Mouse (Mus musculus) embryonic fibroblast, embryonic 13.5 days (primary cell): ENCODE results near the gene Olfr646. TPM values are rescaled to one million over a fixed set of nuclear protein-coding genes. Genes with fewer than 3 reads are reported as not detected.

Experiments used
- H3K27ac ChIP-seq: 2 replicates; pipeline ENCODE4 v1.5.1; 2012; ENCODE audit warnings: low read length, control low read depth, inconsistent platforms; ENCODE audit not compliant: insufficient read depth
- H3K4me1 ChIP-seq: 2 replicates; pipeline ENCODE4 v1.6.1; 2011; ENCODE audit warnings: low read length; ENCODE audit not compliant: control insufficient read depth, insufficient read depth
- H3K4me3 ChIP-seq: 2 replicates; pipeline ENCODE4 v1.5.1; 2011; ENCODE audit warnings: mild to moderate bottlenecking, control low read depth, low read length; ENCODE audit not compliant: insufficient read depth
- CTCF ChIP-seq: IDR thresholded peaks from 2 replicates; pipeline ENCODE4 v1.5.1; 2011; ENCODE audit warnings: mild to moderate bottlenecking, control low read depth, low read length, moderate library complexity, borderline replicate concordance; ENCODE audit not compliant: insufficient read depth
- POLR2A ChIP-seq: IDR thresholded peaks from 2 replicates; pipeline ENCODE4 v1.6.1; 2011; ENCODE audit warnings: low read depth, mild to moderate bottlenecking, control low read depth, low read length, moderate library complexity
- polyA plus RNA-seq: library from polyadenylated mRNA; stranded (reverse); fragments of >200 nt; gene quantifications from 2 replicates; pipeline ENCODE4 v1.2.4, GENCODE M21; 2011; ENCODE audit warnings: low read depth; ENCODE audit not compliant: missing spikeins, insufficient read length

Gene Olfr646
- polyA plus RNA-seq = not detected in 2 replicates

GRCm38 (mm10) chr7:104104757-104104972 lies at the start of gene Olfr646:
Olfr646 (plus strand) TSS chr7:104104873.
- H3K4me1 ChIP-seq = no peaks in the 10 kb centered on the region
- TF ChIP-seq CTCF (no peak), POLR2A (no peak)
- no peak within 1 kb of the TSS for H3K4me3 ChIP-seq
- no peak within 1 kb of the TSS for H3K27ac ChIP-seq

GRCm38 (mm10) chr7:104059215-104059614 lies 45.5 kb upstream of the Olfr646 start:
- TF ChIP-seq CTCF = no peak
- H3K4me3 ChIP-seq = no peak overlapping the region
- H3K4me1 ChIP-seq = no peaks in the 10 kb centered on the region
- no peak overlapping the region for H3K27ac ChIP-seq

- Histone ChIP-seq H3K27ac (no peak within 1 kb of the TSS), H3K4me1 (no peaks in the 10 kb centered on the region), H3K4me3 (no peak within 1 kb of the TSS)
- TF ChIP-seq POLR2A (no peak), CTCF (no peak)
Measured at GRCm38 (mm10) chr7:104061345-104061744, 43.3 kb upstream of the Olfr646 start, which contains the start of gene 4930516K23Rik. 4930516K23Rik (minus strand) TSS chr7:104061445.

GRCm38 (mm10) chr7:104071769-104072168 lies 32.9 kb upstream of the Olfr646 start, which contains the start of gene Olfr644:
Olfr644 (minus strand) TSS chr7:104071869.
- Histone ChIP-seq H3K4me3 (no peak within 1 kb of the TSS), H3K27ac (no peak within 1 kb of the TSS), H3K4me1 (no peaks in the 10 kb centered on the region)
- TF ChIP-seq POLR2A (no peak), CTCF (no peak)

- no peaks in the 10 kb centered on the region for H3K4me1 ChIP-seq
- H3K27ac ChIP-seq = no peak within 1 kb of the TSS
- TF ChIP-seq POLR2A = no peak
- H3K4me3 ChIP-seq = no peak within 1 kb of the TSS
Measured at GRCm38 (mm10) chr7:104085365-104085764, 19.3 kb upstream of the Olfr646 start, which contains the start of gene Olfr645. Olfr645 (minus strand) TSS chr7:104085465.

GRCm38 (mm10) chr7:104103913-104104756 lies 538 bp upstream of the Olfr646 start:
- no peak overlapping the region for H3K4me3 ChIP-seq
- no peaks in the 10 kb centered on the region for H3K4me1 ChIP-seq
- H3K27ac ChIP-seq = no peak overlapping the region
- no peak for TF ChIP-seq CTCF

- H3K4me3 ChIP-seq = no peak within 1 kb of the TSS
- no peaks in the 10 kb centered on the region for H3K4me1 ChIP-seq
- H3K27ac ChIP-seq = no peak within 1 kb of the TSS
- TF ChIP-seq POLR2A = no peak
- TF ChIP-seq CTCF = no peak
Measured at GRCm38 (mm10) chr7:104129726-104130125, 25.1 kb downstream of the Olfr646 start, which contains the start of gene Ubqln5. Ubqln5 (minus strand) TSS chr7:104129826.

- no peak for TF ChIP-seq CTCF
- TF ChIP-seq POLR2A = no peak
- no peak within 1 kb of the TSS for H3K4me3 ChIP-seq
- H3K4me1 ChIP-seq = no peaks in the 10 kb centered on the region
- H3K27ac ChIP-seq = no peak within 1 kb of the TSS
Measured at GRCm38 (mm10) chr7:104137305-104137704, 32.6 kb downstream of the Olfr646 start, which contains the start of gene Olfr643. Olfr643 (minus strand) TSS chr7:104137405.

- H3K27ac ChIP-seq = no peak within 1 kb of the TSS
- TF ChIP-seq POLR2A = no peak
- TF ChIP-seq CTCF = no peak
- H3K4me1 ChIP-seq = no peaks in the 10 kb centered on the region
- no peak within 1 kb of the TSS for H3K4me3 ChIP-seq
Measured at GRCm38 (mm10) chr7:104143179-104143578, 38.5 kb downstream of the Olfr646 start, which contains the start of gene Ubqln3. Ubqln3 (minus strand) TSS chr7:104143279.

- no peak for TF ChIP-seq POLR2A
- no peak for TF ChIP-seq CTCF
- no peak within 1 kb of the TSS for H3K27ac ChIP-seq
- H3K4me1 ChIP-seq = no peaks in the 10 kb centered on the region
- no peak within 1 kb of the TSS for H3K4me3 ChIP-seq
Measured at GRCm38 (mm10) chr7:104150456-104150855, 45.8 kb downstream of the Olfr646 start, which contains the start of gene Ubqlnl. Ubqlnl (minus strand) TSS chr7:104150556.

Other genes with a start within 250 kb of the Olfr646 start
- gene Olfr66, start 218.6 kb upstream of the Olfr646 start, polyA plus RNA-seq = not detected in 2 replicates
- gene Olfr64, start 210.4 kb upstream of the Olfr646 start, polyA plus RNA-seq = not detected in 2 replicates
- not detected in 2 replicates for gene Olfr65, start 201.4 kb upstream of the Olfr646 start, polyA plus RNA-seq
- not detected in 2 replicates for gene Olfr631, start 176.0 kb upstream of the Olfr646 start, polyA plus RNA-seq
- not detected in 2 replicates for gene Olfr632, start 170.5 kb upstream of the Olfr646 start, polyA plus RNA-seq
- gene Olfr633, start 160.4 kb upstream of the Olfr646 start, polyA plus RNA-seq = not detected in 2 replicates
- not detected in 2 replicates for gene Olfr635, start 133.7 kb upstream of the Olfr646 start, polyA plus RNA-seq
- not detected in 2 replicates for gene Olfr638, start 106.1 kb upstream of the Olfr646 start, polyA plus RNA-seq
- gene Olfr639, start 87.6 kb upstream of the Olfr646 start, polyA plus RNA-seq = not detected in 2 replicates
- gene Olfr640, start 79.3 kb upstream of the Olfr646 start, polyA plus RNA-seq = not detected in 2 replicates
- gene Olfr641, start 69.4 kb upstream of the Olfr646 start, polyA plus RNA-seq = not detected in 2 replicates
- not detected in 2 replicates for gene Olfr642, start 52.2 kb upstream of the Olfr646 start, polyA plus RNA-seq
- not detected in 2 replicates for gene 4930516K23Rik, start 43.4 kb upstream of the Olfr646 start, polyA plus RNA-seq
- gene Olfr644, start 33.0 kb upstream of the Olfr646 start, polyA plus RNA-seq = not detected in 2 replicates
- gene Olfr645, start 19.4 kb upstream of the Olfr646 start, polyA plus RNA-seq = not detected in 2 replicates
- not detected in 2 replicates for gene Ubqln5, start 25.0 kb downstream of the Olfr646 start, polyA plus RNA-seq
- gene Olfr643, start 32.5 kb downstream of the Olfr646 start, polyA plus RNA-seq = not detected in 2 replicates
- gene Ubqln3, start 38.4 kb downstream of the Olfr646 start, polyA plus RNA-seq = not detected in 2 replicates
- not detected in 2 replicates for gene Ubqlnl, start 45.7 kb downstream of the Olfr646 start, polyA plus RNA-seq
- not detected in 2 replicates for gene Olfm5, start 60.0 kb downstream of the Olfr646 start, polyA plus RNA-seq
- gene Olfr648, start 78.5 kb downstream of the Olfr646 start, polyA plus RNA-seq = not detected in 2 replicates
- gene Olfr649, start 91.1 kb downstream of the Olfr646 start, polyA plus RNA-seq = not detected in 2 replicates
- gene Trim6, start 113.9 kb downstream of the Olfr646 start, polyA plus RNA-seq = 0.67 and 1.4 TPM in 2 replicates
- 4.9 and 5.8 TPM in 2 replicates for gene Trim34a, start 139.6 kb downstream of the Olfr646 start, polyA plus RNA-seq
- 2.1 and 2.4 TPM in 2 replicates for gene Trim5, start 183.2 kb downstream of the Olfr646 start, polyA plus RNA-seq
- 21.7 and 23.2 TPM in 2 replicates for gene Trim12a, start 210.6 kb downstream of the Olfr646 start, polyA plus RNA-seq
- gene Trim34b, start 224.6 kb downstream of the Olfr646 start, polyA plus RNA-seq = not detected in 2 replicates
- 16.1 and 17.2 TPM in 2 replicates for gene Trim12c, start 248.5 kb downstream of the Olfr646 start, polyA plus RNA-seq